Mouse (Mus musculus): Measurements from ENCODE around the gene Golph3l.

DNA sequence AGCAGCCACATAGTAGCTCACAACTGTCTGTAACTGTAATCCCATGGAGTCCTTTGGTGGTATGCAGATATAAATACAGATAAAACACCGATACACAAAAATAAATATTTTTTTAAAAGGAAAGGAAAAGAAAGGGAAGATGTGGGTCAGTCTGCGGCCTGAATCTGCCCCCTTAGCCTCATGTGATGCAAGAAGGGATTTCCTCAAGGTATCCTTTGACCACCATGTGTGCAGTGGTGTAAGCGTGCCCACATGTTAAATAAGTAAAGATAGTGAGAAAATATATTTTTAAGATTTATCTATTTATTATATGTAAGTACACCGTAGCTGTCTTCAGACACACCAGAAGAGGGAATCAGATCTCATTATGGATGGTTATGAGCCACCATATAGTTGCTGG is 48.9 kb upstream of the Golph3l start:
- TF ChIP-seq POLR2A (IDR thresholded peaks at IDR 0.05; ENCODE audit: low read depth, low read length) (no peak), CTCF (conservative IDR thresholded peaks at IDR 0.05; ENCODE audit: insufficient read depth, insufficient read length, low read depth, low read length) (no peak)

Data from kidney, adult 2 months (tissue).